Comparison of ENCODE assay signal across 14 mouse cellular contexts in the genomic region with DNA sequence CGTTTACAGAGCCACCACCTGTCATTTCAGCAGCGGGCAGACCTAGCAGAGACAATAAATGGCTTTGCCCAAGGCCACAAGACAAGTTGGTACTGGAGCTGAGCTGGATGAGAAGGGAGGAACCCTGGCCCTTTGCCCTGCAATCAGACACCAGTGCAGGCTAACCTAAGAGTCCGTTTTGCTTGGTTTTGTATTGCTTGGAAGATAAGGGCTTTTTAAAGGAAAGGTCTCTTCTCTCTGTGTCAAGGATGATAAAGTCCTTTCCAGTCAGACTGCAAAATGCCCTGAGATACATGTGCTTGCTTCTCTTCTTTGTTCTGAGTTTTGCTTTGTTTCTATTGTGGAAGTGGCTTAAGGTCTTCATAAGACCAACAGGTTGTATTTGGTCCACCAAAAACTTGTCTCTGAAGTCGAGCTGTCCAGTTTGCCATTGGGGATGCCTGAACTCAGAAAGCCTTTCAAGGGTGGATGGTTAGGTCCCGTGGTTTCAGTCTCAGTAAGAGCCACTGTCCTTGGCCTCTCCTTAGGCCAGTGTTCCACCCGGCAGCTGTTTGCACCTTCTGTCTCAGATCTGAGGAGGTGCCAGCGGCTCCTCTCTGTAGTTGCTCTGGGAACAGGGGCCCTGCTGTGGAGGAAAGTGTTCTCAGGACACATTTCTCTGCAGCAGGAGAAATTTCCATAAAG.
DNase-seq lines count a peak whose midpoint lies in the region; ATAC-seq lines count a peak whose summit lies in the region.
"Had no signal": no experiment of that assay in that cellular context is flagged by ENCODE, and none has a peak within 500 bp of the region (broad histone marks: within the 10 kb centered on the region; RNA-seq: fewer than 3 reads in every experiment).

No protein-coding gene starts in this region.

- H3K4me1 ChIP-seq in liver, embryonic 11.5 days (replicated peaks; ENCODE audit: control insufficient read depth, insufficient read depth, low read length): peaks cover 11% of the 10 kb centered on the region
- H3K4me1 ChIP-seq in hindbrain, embryonic 10.5 days (replicated peaks): no peaks in the 10 kb centered on the region
- H3K4me1 ChIP-seq: midbrain, embryonic 15.5 days had no signal

- no peak overlapping the region for H3K4me2 ChIP-seq in liver, embryonic 11.5 days
- H3K4me2 ChIP-seq: lung, embryonic 14.5 days; midbrain, embryonic 15.5 days had no signal

- H3K9ac ChIP-seq in liver, embryonic 11.5 days (ENCODE audit: low read depth, low read length): no peak overlapping the region
- H3K9ac ChIP-seq: forebrain, postnatal 0 days; lung, embryonic 14.5 days; midbrain, embryonic 15.5 days had no signal

- no peaks in the 10 kb centered on the region for H3K9me3 ChIP-seq in liver, embryonic 11.5 days (ENCODE audit: control insufficient read depth, low read length)
- no peaks in the 10 kb centered on the region for H3K9me3 ChIP-seq in hindbrain, embryonic 10.5 days
- H3K9me3 ChIP-seq: midbrain, embryonic 15.5 days had no signal

- 25% methylated on average over 7 of the region's 7 CpGs for WGBS in liver, embryonic 11.5 days
- WGBS in hindbrain, embryonic 10.5 days: 68% methylated on average over 7 of the region's 7 CpGs

- intact Hi-C loops in gastrocnemius, postnatal 14 days (cut with DNase I; ENCODE audit: low total_unique reads): no loop called here

- DNase-seq in gastrocnemius, postnatal 14 days: peak; percentile 19
- no peak for DNase-seq in gastrocnemius, postnatal 4 days (ENCODE audit: low spot score in 2 of 2)
- DNase-seq in urinary bladder, postnatal 36 days (ENCODE audit: low spot score in 2 of 2): peak; percentile 12 to 29
- DNase-seq in urinary bladder, postnatal 25 days (ENCODE audit: low spot score): no peak
- DNase-seq in liver, embryonic 11.5 days (ENCODE audit: low spot score): no peak
- DNase-seq in frontal cortex, postnatal 10 days (ENCODE audit: low spot score in 2 of 2): no peak
- DNase-seq in hindbrain, embryonic 10.5 days (ENCODE audit: low spot score): no peak
- no peak for DNase-seq in left cerebral cortex, adult 18-20 months (ENCODE audit: low spot score in 2 of 2)
- DNase-seq: forebrain, postnatal 0 days; kidney, adult 18-20 months; layer of hippocampus, postnatal 36 days; lung, embryonic 14.5 days had no signal

- H3K27me3 ChIP-seq in liver, embryonic 11.5 days (replicated peaks; ENCODE audit: control insufficient read depth, insufficient read depth, low read length): no peaks in the 10 kb centered on the region
- no peaks in the 10 kb centered on the region for H3K27me3 ChIP-seq in hindbrain, embryonic 10.5 days (ENCODE audit: insufficient read depth, poor library complexity, severe bottlenecking)
- H3K27me3 ChIP-seq: midbrain, embryonic 15.5 days had no signal

- peak; percentile 77 for ATAC-seq in liver, embryonic 11.5 days (replicated peaks; ENCODE audit: low FRiP score)
- ATAC-seq: CD4-positive, CD25-positive, alpha-beta regulatory T cell, adult 4 months; forebrain, postnatal 0 days; midbrain, embryonic 15.5 days had no signal

- no peak overlapping the region for H3K4me3 ChIP-seq in liver, embryonic 11.5 days (ENCODE audit: low read depth, low read length)
- H3K4me3 ChIP-seq in hindbrain, embryonic 10.5 days: no peak overlapping the region
- H3K4me3 ChIP-seq: midbrain, embryonic 15.5 days had no signal

- H3K36me3 ChIP-seq in liver, embryonic 11.5 days (ENCODE audit: control insufficient read depth, insufficient read depth, low read length): no peaks in the 10 kb centered on the region
- no peaks in the 10 kb centered on the region for H3K36me3 ChIP-seq in hindbrain, embryonic 10.5 days
- H3K36me3 ChIP-seq: midbrain, embryonic 15.5 days had no signal

- no peak overlapping the region for H3K27ac ChIP-seq in liver, embryonic 11.5 days (ENCODE audit: low read depth, low read length)
- H3K27ac ChIP-seq in hindbrain, embryonic 10.5 days: no peak overlapping the region
- H3K27ac ChIP-seq: midbrain, embryonic 15.5 days had no signal

Comparison
In these comparisons a context has a peak if more than half of its experiments do, and no peak if none do; other contexts are left out.
1. DNase-seq: peak in gastrocnemius, postnatal 14 days (single experiment) and urinary bladder, postnatal 36 days (2 of 2); none in gastrocnemius, postnatal 4 days (0 of 2), urinary bladder, postnatal 25 days (single experiment), liver, embryonic 11.5 days (single experiment), frontal cortex, postnatal 10 days (0 of 2), hindbrain, embryonic 10.5 days (single experiment) and left cerebral cortex, adult 18-20 months (0 of 2).